Mouse (Mus musculus) MEL (cell line): ENCODE data around the gene Ap4s1.
A peak's percentile ranks its signal among the peaks of the same experiment; 100 is the strongest.
"Not testable (repeated sequence)": the region's sequence is repeated elsewhere in the genome, so short reads cannot be mapped to it uniquely, and the experiment has no call there.

Source experiments
- BHLHE40 ChIP-seq: IDR thresholded peaks from 2 replicates; pipeline ENCODE4 v1.6.1; 2012; ENCODE audit warnings: low read depth, mild to moderate bottlenecking, inconsistent platforms, low read length, improper control_type of control experiment, borderline replicate concordance
- CHD1 ChIP-seq: IDR thresholded peaks from 2 replicates; pipeline ENCODE4 v1.6.1; 2012; ENCODE audit warnings: low read depth, mild to moderate bottlenecking, inconsistent platforms, low read length, improper control_type of control experiment
- CTCF ChIP-seq, 3 experiments: IDR thresholded peaks in 2 of 3; conservative IDR thresholded peaks in 1 of 3; 2 replicates each; pipeline ENCODE4 v1.5.1; 2011 to 2012; ENCODE audit warnings: low read length in 3 of 3, low read depth in 2 of 3, mild to moderate bottlenecking in 2 of 3, improper control_type of control experiment in 1 of 3, inconsistent platforms in 1 of 3, mixed read lengths in 1 of 3, moderate library complexity in 1 of 3; ENCODE audit not compliant: control insufficient read depth in 1 of 3, insufficient read depth in 1 of 3, poor library complexity in 1 of 3, severe bottlenecking in 1 of 3
- E2F4 ChIP-seq: IDR thresholded peaks from 2 replicates; pipeline ENCODE4 v1.6.1; 2011; ENCODE audit warnings: low read depth, low read length, improper control_type of control experiment, borderline replicate concordance
- EP300 ChIP-seq, 2 experiments: IDR thresholded peaks; 2 replicates each; pipeline ENCODE4 v1.6.1; 2011; ENCODE audit warnings: improper control_type of control experiment in 2 of 2, low read length in 2 of 2, low read depth in 1 of 2, mild to moderate bottlenecking in 1 of 2
- GATA1 ChIP-seq: IDR thresholded peaks from 2 replicates; pipeline ENCODE4 v1.6.1; 2011; ENCODE audit warnings: low read depth, low read length, improper control_type of control experiment
- MAFK ChIP-seq: IDR thresholded peaks from 2 replicates; pipeline ENCODE4 v1.6.1; 2011; ENCODE audit warnings: low read depth, mild to moderate bottlenecking, low read length, improper control_type of control experiment, borderline replicate concordance
- MAZ ChIP-seq: IDR thresholded peaks from 2 replicates; pipeline ENCODE4 v1.6.1; 2012; ENCODE audit warnings: low read depth, mild to moderate bottlenecking, inconsistent platforms, low read length, improper control_type of control experiment
- MYB ChIP-seq: IDR thresholded peaks from 2 replicates; pipeline ENCODE4 v1.6.1; 2011; ENCODE audit warnings: mild to moderate bottlenecking, low read depth, low read length, improper control_type of control experiment
- POLR2A ChIP-seq, 2 experiments: IDR thresholded peaks; 2 replicates each; pipeline ENCODE4 v1.6.1; 2011 to 2012; ENCODE audit warnings: low read length in 2 of 2, mild to moderate bottlenecking in 2 of 2, control low read depth in 1 of 2, improper control_type of control experiment in 1 of 2, low read depth in 1 of 2, moderate library complexity in 1 of 2; ENCODE audit not compliant: control insufficient read depth in 1 of 2, insufficient read depth in 1 of 2, poor library complexity in 1 of 2
- SMC3 ChIP-seq: IDR thresholded peaks from 2 replicates; pipeline ENCODE4 v1.6.1; 2011; ENCODE audit warnings: low read depth, low read length, improper control_type of control experiment
- TCF12 ChIP-seq: IDR thresholded peaks from 2 replicates; pipeline ENCODE4 v1.6.1; 2014; ENCODE audit warnings: low read depth, mild to moderate bottlenecking, inconsistent platforms, low read length, improper control_type of control experiment, moderate library complexity
- USF1 ChIP-seq: IDR thresholded peaks from 2 replicates; pipeline ENCODE4 v1.6.1; 2014; ENCODE audit warnings: low read depth, mild to moderate bottlenecking, inconsistent platforms, low read length, improper control_type of control experiment, moderate library complexity
- ZC3H11A ChIP-seq: IDR thresholded peaks from 2 replicates; pipeline ENCODE4 v1.6.1; 2012; ENCODE audit warnings: low read depth, mild to moderate bottlenecking, inconsistent platforms, low read length, improper control_type of control experiment

GRCm38 (mm10) chr12:51692870-51693269, 2.0 kb downstream of the Ap4s1 start:
- TF ChIP-seq TCF12, result 0 out of 2 replicates have a peak, but pooled peaks have one; percentile 5
- not testable (repeated sequence) for TF ChIP-seq EP300 (IDR thresholded peaks at IDR 0.05; ENCODE audit: low read depth in 1 of 2, low read length in 2 of 2); USF1; SMC3; POLR2A (IDR thresholded peaks at IDR 0.05; ENCODE audit: control insufficient read depth in 1 of 2, insufficient read depth in 1 of 2, low read depth in 1 of 2, low read length in 2 of 2, poor library complexity in 1 of 2); CTCF (IDR thresholded peaks at IDR 0.05 in 2 of 3, conservative IDR thresholded peaks at IDR 0.05 in 1 of 3; ENCODE audit: control insufficient read depth in 1 of 3, insufficient read depth in 1 of 3, low read depth in 2 of 3, low read length in 3 of 3, poor library complexity in 1 of 3, severe bottlenecking in 1 of 3); GATA1; BHLHE40; MAZ; MAFK; CHD1; ZC3H11A; E2F4; MYB
